Mouse (Mus musculus): Measurements from ENCODE around the gene Cd70.

DNA sequence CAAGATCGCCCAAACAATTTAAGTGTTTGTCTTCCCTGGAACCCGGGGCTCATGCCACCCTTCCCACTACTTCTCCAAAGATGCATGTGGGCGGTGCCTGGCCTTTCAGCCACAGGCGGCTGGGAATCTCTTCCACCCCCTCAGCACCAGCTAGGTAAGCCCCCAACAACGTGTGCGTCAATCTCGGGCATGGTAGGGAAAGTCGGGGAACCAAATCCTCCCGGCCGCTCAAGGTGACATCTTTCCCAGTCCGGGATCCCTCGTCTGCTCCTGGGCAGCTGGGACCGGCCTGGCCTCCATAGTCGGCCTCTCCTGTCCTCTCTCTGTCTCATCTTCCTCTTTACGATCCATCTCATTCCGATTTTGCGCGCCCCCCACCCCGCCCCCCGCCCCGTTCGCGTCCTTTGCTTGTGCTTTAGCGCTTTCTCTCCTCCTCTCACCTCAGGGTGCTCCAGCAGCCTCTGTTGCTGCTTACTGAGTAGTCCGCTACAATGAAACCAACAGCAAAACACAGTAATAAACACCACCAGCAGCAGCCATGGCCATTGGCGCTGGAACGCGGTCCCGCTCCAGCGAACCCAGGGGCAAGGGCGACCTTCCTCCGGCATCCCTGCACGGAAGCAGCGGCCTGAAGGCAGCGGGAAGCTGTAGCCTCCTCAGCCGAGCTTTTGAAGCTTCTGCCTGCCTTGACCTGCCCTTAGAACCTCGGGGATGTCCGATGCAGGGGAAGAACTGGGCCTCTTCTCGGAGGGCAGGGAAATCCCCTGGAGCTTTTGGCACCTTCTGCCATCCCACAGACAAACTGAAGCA, at the start of gene Cd70:
- TF ChIP-seq CTCF (IDR thresholded peaks at IDR 0.05; ENCODE audit: control insufficient read depth, insufficient read depth, insufficient replicate concordance, low read depth, low read length) (no peak), POLR2A (IDR thresholded peaks at IDR 0.05; ENCODE audit: control insufficient read depth, low read depth, low read length) (no peak)
